Mouse (Mus musculus) retina, embryonic 14.5 days (tissue): ENCODE measurements around the gene Nedd9.

Source experiments
- DNase-seq: peaks from one replicate; pipeline ENCODE4 v3.0.0-alpha.2; 2015; ENCODE audit warnings: low spot score

The Nedd9 gene

DNA sequence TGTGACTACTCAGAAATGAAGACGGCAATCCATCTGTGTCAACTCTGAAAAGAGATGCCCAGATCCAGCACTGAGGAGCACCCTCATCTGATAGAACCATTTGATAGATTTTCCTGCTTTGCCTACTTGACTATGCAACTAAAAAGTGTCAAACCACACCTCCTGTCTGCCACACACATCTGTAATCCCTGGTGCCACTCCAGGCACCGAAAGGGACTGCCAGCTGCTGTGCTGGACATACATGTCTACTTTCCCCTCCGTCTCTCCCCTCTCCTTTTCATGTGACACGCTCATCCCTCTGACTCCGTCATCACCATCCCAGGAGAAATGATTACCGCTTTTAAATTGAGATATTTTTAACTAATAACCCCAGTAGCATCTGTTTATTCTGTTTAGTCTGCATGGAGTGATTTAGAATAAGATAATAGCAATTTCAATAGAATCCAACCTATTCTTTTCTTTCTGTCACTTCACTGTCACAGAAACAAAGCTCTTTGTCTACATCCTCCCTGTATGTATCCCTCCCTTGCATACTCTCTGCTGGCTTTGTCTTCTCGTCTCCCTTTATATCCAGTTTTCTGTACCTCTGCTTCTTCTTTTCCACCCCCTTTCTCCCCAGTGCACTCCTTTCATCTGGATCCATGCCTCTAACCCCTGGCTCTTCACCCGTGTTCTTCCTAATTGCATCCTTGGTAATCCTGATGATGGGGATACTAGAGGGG, 5.0 kb upstream of the Nedd9 start:
- DNase-seq: no peak

DNA sequence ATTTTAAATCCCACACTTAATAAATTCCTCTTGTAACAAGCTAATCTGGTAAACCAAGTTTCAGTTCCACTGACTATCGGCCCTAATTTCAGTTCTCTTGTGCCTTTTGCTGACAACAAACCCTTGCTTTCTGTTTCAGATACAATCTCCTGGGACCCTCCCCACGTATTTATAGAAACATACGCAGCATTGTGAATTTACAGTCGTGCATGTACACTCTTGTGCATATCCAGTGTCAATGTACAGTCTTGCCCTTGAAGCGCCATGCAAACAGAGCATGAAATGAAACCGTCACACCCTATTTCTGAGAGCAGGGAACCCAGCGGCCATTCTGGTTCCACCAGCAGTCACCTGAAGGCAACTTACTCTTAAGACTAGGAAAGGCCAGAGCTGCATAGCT, 4.4 kb upstream of the Nedd9 start:
- no peak for DNase-seq

DNA sequence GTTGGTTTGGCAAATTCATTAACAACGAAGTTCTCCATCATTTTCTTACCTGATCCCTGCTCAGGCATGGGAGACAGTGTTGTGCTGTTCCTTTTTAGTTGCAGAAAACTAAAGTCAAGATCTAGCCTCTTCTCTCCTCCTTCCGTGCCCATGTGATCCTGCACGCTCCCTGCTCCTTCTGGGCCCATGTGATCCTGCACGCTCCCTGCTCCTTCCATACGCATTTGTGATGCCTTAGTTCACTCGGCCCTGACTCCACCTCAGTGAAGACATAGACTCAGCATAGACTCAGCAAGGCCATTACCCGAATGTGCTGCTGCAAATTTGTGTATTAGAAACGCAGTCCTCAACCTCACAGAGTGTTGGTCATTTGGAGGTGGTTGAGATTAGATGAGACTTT, 3.1 kb upstream of the Nedd9 start:
- DNase-seq: no peak

DNA sequence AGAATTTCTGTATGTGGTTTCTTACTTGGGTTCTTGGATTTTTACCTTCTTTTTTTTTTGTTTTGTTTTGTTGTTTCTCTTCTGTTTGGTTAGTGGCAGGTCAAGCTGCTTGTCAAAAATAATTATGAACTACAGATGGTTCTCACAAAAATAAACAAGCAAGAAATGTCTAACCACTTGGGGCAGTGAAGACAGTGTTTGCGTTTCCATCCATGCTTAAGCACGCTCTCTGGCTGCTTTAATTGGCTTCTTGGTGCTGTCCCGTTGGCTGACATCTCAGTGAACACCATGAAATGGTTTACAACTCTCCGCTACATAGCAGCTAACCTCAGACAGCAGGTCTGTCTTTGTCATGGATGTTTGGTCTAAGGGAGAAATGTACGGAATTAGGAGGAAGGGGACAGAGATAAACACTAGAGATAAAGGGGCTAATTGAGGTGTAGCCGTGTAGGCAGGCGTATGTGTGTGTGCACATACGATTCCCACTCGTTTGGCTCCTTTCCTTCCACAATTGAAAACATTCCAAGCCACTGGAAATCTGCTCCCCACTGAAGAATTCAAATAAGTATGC, 2.6 kb upstream of the Nedd9 start:
- DNase-seq: no peak

DNA sequence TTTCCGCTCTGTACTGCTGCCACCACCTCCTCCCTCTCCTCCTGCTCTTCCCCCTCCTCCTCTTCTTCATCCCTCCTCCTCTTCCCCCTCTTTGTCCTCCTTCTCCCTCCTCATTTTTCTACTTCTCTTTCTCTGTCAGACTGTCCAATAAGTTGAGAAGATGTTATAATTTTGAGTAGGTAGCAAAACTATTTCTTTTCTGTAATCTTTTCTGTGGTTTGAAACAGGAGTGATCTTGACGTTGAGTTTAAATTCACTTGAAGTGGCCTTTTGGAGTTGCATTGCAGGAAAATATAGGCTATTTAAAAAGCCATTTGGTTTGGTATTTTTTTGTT, 214 bp upstream of the Nedd9 start:
- DNase-seq: no peak

DNA sequence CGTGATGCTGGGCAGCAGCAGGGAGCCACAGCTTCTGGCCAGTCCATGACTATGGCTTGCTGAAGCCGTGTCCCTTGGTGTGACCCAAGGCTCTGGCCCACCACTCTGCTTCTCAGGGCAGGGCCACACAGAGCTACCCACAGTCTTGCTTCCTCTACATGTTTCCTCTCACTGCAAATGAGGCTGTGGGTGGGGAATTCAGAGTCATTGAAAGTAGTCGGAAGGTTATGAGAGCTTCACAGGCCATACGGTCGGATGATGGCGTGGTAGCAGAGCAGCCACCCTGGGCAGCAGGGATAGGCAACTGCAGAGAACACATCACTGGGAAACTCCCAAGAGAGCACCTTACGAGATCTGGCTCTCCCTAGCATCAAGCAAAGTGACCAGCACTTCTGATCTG, 3.2 kb downstream of the Nedd9 start:
- DNase-seq: no peak

DNA sequence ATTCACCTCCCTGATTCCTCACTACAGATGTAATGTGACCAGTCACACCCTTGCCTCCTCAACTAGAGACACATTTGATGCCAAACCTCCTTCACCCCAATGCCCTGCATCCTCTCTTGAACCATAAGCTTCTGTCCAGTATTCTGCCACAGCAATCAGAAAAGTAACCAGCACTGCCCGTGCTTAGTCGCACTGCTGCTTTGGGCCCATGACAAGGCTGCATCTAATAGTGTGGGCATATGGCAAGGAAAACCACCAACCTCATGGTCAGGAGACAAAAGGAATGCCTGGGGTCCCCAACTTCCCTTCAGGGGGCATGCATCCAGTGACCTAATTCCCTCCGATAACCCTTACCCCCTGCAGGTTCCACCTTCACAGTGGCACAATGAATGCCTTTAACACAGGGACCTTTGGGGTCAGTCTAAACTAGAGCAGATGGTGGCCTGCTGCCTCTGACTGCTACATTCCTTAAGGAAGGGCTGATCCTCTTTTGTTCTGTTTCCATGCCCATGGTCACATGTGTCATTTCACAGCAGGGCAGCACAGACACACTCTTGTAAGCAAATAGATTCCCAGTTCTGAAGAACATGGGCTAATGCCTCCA, 4.7 kb downstream of the Nedd9 start:
- peak; percentile 89 for DNase-seq

DNA sequence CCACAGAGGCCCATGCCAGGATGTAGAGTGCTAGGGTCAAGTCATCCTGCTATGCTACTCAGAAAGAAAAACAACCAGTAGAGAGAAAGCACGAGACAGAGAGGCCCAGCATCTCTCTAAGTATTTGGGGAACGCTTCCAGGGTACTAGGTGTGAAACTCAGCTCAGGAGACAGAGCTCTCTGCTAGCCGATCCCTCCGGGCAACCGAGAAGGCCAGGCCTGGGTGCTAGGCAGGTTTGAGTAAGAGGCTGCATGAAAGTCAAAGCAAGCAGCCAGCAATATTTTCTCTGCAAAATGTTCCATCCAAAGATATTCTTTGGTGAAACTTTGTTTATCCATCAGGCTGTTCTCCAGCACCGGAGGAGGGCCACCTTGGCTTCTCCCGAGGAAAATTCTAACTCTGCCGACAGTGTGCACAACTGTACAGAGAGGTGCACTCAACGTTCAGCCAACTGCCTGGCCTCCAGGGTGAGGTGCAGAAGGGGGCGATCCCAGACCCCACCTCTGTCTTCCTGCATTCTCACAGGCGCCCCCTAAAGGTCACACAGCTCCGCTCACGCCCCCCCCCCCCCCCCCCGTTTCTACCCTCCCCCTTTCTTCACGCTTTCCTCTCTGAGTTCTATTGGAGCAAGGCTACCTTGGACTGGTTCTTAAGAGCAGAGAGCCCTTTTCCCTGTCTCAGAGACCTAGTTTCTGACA, 7.3 kb downstream of the Nedd9 start:
- no peak for DNase-seq

DNA sequence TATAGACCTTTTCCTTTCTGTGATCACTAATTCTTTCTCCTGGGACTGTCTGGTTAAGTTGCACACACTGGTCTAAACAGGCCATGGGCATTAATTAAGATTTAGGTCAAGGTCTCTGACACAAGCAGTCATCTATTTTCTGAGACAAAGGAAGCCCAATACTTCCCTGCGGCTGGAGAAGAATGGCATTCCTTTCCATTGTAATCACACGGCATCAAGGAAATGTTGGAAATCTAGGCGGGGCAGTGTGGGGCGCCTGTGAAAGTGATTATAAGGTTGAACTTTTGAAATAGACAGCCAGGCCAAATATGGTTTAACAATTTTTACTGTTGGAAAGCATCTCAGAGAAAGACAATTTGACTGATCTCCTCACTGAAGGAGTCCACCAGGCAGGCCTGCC, 10.9 kb downstream of the Nedd9 start:
- DNase-seq: peak; percentile 81

DNA sequence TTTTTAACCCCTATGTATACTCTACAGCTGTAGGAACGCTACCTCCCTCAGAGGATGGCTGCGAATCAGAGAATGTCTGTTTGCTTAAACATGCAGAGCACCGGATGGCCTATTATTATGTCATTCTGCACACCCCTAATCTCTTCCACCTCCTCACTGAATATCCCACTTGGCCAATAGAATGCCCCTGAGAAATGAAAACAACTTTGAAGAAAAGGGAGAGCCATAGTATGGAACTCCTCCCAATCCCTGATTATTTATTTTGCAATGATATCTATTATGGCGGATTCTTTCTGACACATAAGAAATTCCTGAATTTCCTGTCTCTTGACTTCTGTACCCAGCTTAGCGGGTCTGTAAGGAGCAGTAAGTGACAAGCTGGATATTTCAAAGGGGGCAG, 12.8 kb downstream of the Nedd9 start:
- DNase-seq: no peak

DNA sequence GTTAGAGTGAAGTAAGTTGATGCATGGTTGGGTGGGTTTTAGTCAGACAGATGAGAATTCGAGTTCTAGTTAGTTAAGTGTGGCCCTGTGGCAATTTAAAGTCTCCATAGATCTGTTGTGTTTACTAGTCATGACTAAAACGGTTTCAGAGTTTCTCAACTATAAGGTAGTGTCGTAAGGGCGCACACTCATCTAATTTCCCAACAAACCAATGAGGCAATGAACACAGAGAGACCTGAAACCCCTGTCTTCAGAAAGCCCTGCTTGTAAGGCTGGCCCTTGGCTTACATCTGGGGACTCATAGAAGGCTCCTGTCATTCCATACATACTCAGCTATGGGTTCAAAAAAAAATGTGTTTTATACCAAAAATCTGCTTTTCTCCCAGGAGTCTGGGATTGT, 13.7 kb downstream of the Nedd9 start:
- no peak for DNase-seq

DNA sequence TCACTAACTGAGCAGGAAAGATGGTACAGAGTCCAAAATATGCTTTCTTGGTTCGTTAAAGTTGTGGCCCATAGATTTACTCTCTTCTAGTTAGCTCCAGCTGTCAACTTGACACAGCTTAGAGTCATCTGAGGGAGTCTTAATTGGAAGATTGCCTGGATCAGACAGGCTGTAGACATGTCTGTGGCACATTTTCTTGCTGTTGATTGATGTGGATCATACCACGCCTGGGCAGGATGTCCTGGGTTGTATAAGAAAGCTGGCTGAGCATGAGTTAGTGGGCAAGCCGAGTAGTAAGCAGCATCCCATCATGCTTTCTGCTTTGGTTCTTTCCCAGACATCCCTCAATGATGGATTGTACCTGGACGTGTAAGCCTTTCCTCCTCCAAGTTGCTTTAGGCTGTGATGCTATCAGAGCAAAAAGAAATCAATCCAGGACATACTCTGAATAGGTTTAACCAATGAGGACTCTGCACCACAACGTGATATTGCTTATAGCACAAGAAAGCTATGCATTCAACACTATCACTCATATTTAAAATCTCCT, 14.2 kb downstream of the Nedd9 start:
- DNase-seq: no peak

DNA sequence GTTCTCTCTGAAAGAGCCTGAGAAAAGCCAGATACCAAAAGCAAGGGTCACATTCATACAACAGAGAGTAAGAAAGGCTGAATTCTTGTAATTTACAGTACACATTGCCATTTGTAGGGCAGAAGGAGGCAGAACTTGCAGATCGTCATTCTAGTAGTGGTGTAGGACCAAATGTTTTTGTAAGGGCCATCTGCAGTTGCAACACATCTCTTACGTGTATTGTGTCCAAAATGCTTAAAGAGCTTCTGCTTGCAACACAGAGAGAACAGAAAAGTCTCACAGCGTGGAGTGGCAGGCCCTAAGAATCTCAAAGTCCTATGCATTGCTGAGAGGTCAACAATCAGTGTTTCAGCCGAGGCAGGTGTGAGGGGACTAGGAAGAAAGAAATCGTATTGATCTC, 18.9 kb downstream of the Nedd9 start:
- no peak for DNase-seq

DNA sequence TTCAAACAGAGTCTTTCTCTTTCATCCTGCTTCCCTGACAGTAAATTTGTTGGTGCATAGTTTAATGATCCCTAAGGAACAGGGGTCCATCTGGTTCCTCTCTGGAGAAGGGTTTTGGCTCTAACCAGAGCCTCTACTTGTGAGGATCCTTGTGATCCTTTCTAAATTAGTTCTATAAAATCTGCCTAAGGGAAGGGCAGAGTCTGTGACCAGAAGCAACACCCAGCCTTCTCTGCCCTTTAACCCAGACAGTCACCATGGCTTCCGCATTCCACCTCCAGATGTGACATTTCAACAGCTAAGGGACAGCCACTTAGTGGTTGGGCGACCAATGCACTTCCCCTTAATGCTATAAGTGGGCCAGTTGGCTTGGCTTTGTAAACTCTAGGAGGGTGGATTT, 20.1 kb downstream of the Nedd9 start:
- DNase-seq: no peak

DNA sequence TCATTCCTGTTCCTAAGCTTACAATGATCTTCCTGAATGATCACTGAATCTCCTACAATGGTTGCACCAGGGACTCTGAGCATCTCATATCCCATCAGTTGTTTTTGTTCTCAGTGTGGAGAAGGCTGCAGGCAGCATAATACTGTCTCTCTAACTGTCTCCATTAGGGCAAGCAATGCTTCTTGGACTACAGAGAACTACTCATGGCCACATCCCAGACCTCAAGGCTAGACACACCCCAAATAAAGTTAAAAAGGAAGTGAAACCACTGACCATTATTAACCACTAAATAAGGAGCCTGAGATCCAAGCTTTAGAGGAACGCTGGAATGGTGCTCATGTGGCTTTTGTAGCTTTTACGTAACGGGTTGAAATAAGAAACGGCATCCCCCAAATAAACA, 20.5 kb downstream of the Nedd9 start:
- DNase-seq: no peak

DNA sequence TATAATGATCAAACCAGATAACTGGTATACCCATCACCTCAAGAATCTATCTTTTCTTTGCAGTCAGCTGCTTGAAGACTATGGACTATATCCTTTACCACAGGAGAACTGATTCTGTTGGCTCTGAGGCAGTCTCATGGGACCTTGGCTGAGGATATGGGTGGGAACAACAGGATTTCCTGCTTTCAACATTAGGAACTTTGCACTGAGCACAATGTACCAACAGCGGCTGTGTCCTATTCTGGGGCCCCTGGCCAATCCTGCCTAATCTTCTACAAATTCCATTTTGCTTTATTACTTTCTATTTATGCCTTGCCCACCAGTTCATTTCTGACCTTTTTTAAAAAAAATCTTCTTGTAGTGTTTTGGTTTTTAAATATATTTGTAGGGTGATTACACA, 21.0 kb downstream of the Nedd9 start:
- DNase-seq: no peak

DNA sequence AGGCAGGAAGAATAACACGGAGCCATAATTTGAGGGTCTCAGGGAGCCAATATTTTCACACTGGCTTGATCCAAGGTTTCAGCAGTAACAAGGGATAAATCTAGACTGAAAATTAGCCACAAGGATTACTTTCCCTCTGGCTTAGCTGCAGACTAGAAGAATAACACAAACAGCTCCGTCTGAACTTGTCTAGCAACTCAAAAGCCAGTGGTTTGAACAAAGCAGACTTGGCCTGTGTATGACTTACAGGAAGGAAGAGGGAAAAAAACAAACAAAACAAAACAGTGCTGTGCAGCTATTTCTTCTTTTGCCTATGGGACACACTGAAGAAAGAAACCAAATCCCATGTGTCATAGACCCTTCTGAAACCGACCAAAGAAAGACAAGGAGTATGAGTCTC, 25.7 kb downstream of the Nedd9 start:
- no peak for DNase-seq

DNA sequence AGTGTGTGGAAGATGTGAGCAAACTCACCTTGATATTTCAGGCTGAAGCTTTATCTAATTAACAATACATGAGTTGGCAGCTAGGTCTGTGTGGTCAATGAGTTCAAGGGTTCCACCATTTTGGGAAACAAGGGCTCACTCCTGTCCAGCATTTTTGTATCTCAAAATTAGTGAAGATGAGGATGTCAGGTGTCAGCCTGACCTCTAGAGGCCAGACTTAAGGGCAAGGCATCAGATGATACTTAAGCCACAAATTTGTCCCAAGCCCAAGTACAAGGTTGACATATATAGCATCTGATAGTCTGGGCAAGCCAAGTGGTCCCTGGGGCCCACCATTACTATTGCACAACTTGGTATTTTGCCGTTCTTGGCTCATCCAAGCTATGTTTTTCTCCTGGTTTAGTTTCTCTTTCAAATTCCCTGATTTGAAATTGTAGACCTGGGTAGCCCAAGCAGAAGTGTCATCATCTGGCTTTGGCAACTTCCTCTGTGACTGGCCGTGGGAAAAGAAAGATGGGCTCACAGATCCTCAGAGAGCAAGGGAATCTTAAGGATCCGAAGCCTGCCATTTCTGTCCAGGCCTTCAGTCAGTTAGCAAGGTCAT, 27.4 kb downstream of the Nedd9 start:
- DNase-seq: no peak

DNA sequence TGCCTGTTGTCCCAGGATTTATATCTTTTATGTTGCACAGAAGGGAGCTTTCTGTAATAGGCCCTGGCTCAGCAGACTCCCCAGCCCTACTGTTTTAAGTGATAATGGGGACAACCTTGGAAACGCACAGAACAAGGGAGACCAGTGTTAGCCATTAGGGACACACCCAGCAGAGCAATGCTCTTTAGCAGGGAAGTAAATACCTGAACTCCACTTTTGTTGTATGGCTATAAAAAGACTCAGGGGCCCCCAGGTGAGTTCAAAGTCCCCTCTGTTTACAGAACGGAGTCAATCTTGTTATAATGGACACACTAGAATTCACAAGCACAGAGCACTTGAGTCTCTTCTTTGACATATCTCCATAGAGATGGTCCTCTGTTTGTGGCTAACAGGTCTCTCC, 28.5 kb downstream of the Nedd9 start:
- no peak for DNase-seq

DNA sequence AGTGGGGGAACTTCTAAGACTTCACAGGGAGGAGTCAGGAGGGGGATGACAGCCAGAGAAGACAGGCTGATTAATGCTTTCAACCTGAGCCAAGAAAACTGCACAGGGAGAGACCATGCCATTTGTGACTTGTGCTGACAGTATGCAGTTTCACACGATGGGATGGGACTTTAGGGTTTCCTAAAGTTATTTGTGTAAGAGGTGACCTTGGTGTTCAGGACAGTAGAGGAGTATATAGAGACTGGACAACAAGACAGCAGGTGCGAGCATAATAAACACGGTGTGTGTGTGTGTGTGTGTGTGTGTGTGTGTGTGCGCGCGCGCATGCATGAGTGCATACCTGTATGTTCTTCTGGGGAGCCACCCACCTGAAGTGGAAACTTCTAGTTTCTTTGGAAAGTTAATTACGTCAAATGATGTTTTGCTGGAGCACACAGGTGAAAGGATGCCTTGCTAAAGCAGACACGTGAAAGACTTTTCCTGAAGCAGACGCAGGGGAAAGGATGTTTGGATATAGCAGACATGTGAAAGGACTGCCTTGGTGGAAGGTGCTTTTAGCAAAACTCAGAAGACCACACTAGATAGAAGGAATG, 29.3 kb downstream of the Nedd9 start:
- DNase-seq: no peak

DNA sequence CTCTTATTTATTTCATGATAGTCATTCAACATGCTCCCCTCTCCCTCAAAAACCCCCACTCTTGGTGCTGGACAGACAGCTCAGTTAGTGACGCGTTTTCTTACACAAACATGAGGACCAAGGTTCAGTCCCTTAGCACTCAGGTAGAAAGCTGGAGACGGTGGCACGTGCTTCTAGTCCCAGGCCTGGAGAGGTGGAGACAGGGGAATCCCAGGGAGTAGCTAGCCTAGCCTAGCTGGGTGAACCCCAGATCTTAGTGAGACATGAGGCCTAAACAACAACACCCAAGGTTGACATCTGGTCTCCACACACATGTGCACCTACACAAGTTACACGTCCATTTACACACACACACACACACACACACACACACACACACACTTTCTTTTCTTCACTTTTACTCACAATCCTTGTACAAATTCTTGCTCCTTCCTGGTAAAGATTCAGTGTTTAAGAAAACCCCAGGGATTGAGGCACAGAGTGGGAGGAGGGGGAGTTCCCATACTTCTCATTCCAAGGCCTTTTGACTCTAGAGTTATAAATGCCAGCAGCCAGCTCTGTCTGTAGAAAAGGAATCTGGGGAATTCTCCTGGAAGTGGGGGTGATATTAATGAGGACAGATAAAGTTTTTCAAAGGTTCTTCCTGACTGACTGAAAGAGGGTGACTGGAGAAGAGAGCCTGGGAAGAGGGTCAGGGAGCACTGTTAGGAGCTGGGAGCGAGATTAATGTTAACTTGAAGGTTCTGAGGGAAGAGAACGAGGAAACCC, 29.9 kb downstream of the Nedd9 start:
- DNase-seq: no peak
